Mouse (Mus musculus) Patski (cell line): Measurements from ENCODE around the gene Stambp. TPM values are rescaled to one million over a fixed set of nuclear protein-coding genes. Genes with fewer than 3 reads are reported as not detected.

Experiments used
- ATAC-seq: fragments of 100-300 bp; one replicate; pipeline ENCODE4 v1.8.0; 2021
- CTCF ChIA-PET: fragments of 350-600 bp; sonication (Branson Sonifier 250); formaldehyde crosslinking; loops from one replicate; lab custom pipeline; 2022; ENCODE audit warnings: inconsistent platforms; lab: Charles Lee
- POLR2A ChIA-PET: fragments of 350-600 bp; sonication (Branson Sonifier 250); formaldehyde crosslinking; loops from one replicate; lab custom pipeline; 2022; ENCODE audit warnings: antibody characterized with exemption, inconsistent platforms; lab: Charles Lee
- DNase-seq: peaks from one replicate; pipeline ENCODE4 v3.0.0-alpha.2; 2011; ENCODE audit warnings: low read depth, low spot score
- H3K27me3 ChIP-seq: fragments of 371-371 bp; one replicate; pipeline ENCODE4 v1.5.1; 2021
- CTCF ChIP-seq: fragments of 100-300 bp; IDR thresholded peaks from one replicate; pipeline ENCODE4 v1.5.1; 2021
- in situ Hi-C: fragments of 300-500 bp; cut with MboI; formaldehyde crosslinking; loops from 3 replicates; pipeline ENCODE4 v1.11.1; 2018; ENCODE audit warnings: low pct_unique_long_range_greater_than_20kb, mixed read lengths
- polyA plus RNA-seq: library from polyadenylated mRNA; unstranded; gene quantifications from one replicate; pipeline ENCODE4 v1.2.3, GENCODE M21; 2021

Gene Stambp
- polyA plus RNA-seq, 1 experiment from 2014 or later: 31.1 TPM

DNA sequence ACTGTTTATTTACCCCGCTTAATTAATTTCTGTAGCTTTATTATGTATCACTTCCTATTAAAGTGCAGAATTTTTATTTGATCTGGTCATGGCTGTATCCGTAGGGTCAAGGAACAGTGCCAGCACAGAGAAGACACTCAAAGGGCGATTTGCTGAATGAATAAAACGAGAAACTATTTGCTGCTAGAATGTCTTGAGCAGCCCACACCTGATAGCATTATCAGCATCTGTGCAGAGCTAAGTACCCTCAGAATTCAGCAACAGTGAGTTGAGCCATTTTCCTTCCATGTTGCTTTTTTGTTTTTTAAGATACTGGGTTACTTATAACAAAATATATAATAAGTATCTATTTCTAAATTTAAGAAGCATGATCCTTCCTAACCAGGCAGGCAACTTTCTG is 67.0 kb downstream of the Stambp start:
- POLR2A ChIA-PET: interaction anchor here (0.8 kb wide), 1 partner anchor 8 kb away, joined by 4 read pairs; no protein-coding TSS in a partner anchor

DNA sequence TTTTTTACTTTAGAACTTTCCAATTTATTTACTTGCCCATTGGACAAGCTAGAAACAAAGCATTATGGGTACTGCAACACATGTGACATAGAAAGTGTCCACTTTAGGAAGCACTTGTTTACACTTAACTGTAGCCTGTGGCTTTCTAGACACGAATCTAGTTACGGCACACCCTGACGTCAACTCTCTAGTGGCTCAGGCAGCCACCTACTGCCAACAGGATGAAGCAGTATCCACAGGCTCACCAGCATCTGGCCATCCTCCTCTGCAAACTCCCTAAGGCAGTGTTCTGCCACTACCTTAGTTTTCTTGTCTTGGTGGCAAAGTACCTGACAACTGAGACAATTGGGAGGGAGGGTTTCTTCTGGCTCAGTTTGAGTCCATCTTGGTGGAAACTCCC is 69.2 kb downstream of the Stambp start:
- in situ Hi-C loops: no loop called here
- DNase-seq (no peak), ATAC-seq (no peak)
- no peaks in the 10 kb centered on the region for H3K27me3 ChIP-seq
- no peak for TF ChIP-seq CTCF
- CTCF ChIA-PET: interaction anchor here (1.0 kb wide), 1 partner anchor 93 kb away, joined by 3 read pairs; no protein-coding TSS in a partner anchor
- POLR2A ChIA-PET: interaction anchor here (0.5 kb wide), 1 partner anchor 59 kb away, joined by 3 read pairs; no protein-coding TSS in a partner anchor

More for the DNA sequence above, 67.0 kb downstream of the Stambp start:
- no peak for ATAC-seq
- H3K27me3 ChIP-seq: no peaks in the 10 kb centered on the region
- in situ Hi-C loops: no loop called here
- CTCF ChIA-PET: interaction anchor here (1.3 kb wide), 1 partner anchor 9 kb away, joined by 3 read pairs; no protein-coding TSS in a partner anchor
- TF ChIP-seq CTCF: no peak
- DNase-seq: no peak

DNA sequence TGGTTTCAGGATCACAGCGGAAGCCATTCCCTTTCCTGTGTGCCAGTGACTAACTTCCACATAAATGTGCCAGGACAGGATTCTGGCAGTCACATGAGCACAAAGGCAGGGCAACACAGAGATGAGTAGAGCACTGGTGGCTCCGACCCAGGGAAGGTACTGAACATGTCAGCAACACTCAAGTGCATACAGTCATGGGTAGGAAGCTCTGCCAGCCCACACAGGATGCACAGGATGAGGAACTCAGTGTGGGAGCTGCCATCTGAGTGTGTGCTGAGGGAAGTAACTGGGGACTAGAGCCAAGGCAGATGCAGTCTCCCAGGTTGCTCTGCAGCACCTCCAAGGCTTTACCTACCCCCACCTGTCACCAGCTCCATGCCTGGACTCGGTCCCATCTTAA is 69.9 kb downstream of the Stambp start:
- no peaks in the 10 kb centered on the region for H3K27me3 ChIP-seq
- CTCF ChIA-PET: interaction anchor here (0.6 to 1.0 kb wide), 2 partner anchors 47 to 92 kb away, joined by 3 read pairs; no protein-coding TSS in a partner anchor
- POLR2A ChIA-PET: interaction anchor here (0.5 kb wide), 1 partner anchor 60 kb away, joined by 3 read pairs; no protein-coding TSS in a partner anchor
- DNase-seq: no peak
- no peak for TF ChIP-seq CTCF
- in situ Hi-C loops: no loop called here
- ATAC-seq: no peak

DNA sequence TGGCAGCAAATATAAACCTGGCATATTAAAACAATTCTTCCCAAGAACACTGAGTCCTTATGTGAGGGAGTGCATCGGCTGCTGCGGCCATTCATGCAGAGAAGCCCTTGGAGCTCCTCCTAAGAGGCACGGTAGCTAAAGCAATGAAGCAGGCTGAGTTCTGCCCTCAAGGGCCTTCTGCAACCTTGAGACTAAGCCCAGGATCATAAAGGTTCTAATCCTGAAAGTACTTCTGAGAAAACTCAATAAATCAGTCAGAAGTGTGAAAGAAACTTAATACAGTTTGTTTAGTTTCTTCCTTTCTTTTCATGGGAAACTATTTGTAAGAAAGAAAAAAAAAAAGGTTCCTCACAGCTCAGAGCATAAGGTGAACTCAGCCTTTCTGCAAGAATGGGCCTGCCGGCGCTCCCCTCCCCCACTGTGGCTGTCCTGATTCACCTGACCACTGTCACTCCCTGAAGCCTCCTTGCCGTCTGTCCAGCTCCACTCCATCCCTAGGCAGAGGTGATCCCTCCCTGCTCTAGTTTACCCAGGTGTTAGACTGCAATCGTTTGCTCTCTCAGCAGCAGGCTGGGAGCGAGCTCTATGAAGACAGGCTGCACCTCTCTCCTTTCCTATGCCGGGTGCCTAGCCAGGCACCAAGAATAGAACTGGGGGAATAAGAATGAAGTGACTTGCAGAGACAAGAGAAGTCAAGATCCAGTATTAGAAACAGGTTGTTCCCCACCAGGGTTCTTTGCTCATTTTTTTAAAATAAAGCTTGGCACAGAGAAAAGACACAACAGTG is 70.8 kb downstream of the Stambp start:
- H3K27me3 ChIP-seq: no peaks in the 10 kb centered on the region
- no peak for TF ChIP-seq CTCF
- ATAC-seq (no peak), DNase-seq (no peak)
- ChIA-PET POLR2A (interaction anchor here (0.9 kb wide), 1 partner anchor 34 kb away, joined by 3 read pairs; no protein-coding TSS in a partner anchor), CTCF (interaction anchor here (0.8 to 1.9 kb wide), 3 partner anchors 62 to 142 kb away, joined by 3 to 5 read pairs (median 4); no protein-coding TSS in a partner anchor)
- in situ Hi-C loops: no loop called here

DNA sequence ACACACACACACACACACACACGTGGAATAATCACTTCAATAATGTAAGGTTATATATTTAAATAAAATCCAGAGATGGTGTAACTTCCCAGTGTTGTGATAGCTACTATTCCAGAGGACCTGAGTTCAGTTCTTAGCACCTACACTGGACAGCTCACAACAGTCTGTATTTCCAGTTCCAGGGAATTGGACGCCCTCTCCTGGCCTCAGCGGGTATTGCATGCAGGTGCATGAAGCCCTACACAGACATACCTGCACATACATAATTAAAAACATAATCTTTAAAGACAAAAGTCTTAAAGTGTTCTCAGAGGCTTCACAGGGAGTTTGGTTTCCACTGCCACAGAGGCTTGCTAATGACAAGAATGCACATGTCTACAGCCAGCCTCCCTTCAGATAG is 72.1 kb downstream of the Stambp start:
- in situ Hi-C loops: no loop called here
- DNase-seq (no peak), ATAC-seq (no peak)
- no peaks in the 10 kb centered on the region for H3K27me3 ChIP-seq
- ChIA-PET POLR2A (interaction anchor here (0.7 kb wide), 1 partner anchor 38 kb away, joined by 3 read pairs; no protein-coding TSS in a partner anchor), CTCF (interaction anchor here (1.9 kb wide), 1 partner anchor 65 kb away, joined by 5 read pairs; no protein-coding TSS in a partner anchor)
- peak; percentile 69 for TF ChIP-seq CTCF

DNA sequence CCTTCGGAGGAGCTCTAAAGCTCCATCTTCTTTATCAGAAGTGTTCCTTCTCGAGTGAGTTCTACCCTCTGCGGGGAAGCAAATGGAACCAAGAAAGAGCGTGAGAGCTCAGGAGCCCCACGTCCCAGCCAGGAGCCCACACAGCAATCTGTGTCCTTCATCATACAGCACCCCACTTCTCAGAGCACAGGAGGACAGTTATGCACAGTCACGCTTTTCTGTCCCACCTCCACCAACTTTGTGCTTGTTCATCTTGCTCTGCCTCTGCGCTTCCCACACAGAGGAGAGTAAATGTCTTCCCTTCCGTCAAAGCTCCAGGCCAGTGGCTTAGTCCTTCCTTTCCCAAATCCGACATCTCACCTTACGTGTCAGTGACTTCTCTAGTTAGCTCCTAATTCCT is 73.5 kb downstream of the Stambp start:
- no peaks in the 10 kb centered on the region for H3K27me3 ChIP-seq

DNA sequence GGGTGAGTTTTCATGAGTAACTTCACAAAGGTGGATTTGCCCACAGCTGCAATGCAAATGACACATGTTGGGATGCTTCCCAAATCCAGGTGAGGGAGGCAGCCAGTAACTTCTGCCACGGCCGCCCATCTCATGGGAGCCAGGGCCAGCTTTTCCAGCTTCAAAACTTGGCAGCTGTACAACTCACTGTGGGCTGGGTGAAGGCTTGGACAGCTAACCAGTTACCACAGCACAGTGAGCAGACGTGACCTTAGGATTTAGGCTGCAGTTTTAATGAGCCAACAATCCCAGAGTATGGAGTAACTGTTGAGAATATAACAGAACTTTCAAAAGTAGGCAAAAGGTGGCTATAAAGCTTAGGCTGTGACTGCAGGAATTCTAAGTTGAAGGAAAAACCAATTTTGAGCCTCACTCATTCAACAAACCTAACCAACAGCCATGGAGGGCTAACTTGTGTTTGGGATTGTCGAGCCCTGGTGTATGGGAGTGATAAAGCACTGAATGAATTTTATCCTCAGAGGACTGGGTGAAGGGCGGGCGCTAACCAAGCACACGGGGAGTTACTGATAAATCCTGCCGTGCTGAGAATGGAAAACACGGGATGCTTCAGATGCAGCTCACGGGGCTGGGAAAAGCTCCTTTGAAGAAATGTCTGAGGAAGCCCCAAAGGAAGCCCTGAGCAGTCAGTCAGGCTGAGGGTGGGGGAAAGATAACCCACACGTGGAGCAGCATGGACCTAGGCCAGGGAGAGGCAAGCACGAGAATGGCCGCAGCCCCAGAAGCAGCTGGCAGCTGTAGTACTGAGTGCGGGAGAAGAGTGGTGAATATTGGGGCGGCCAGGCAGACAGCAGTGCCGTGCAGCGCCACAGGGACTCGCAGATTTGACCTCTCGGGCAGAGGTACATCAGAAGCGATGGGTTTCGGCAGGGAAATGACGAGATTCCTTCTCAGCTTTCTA is 75.5 kb downstream of the Stambp start:
- CTCF ChIA-PET: interaction anchor here (0.7 to 2.7 kb wide), 6 partner anchors 8 to 147 kb away, joined by 3 to 11 read pairs (median 3); no protein-coding TSS in a partner anchor
- POLR2A ChIA-PET: interaction anchor here (0.6 to 1.3 kb wide), 5 partner anchors 8 to 105 kb away, joined by 3 to 4 read pairs (median 3); no protein-coding TSS in a partner anchor
- peak; percentile 44 for ATAC-seq
- DNase-seq: peak; percentile 72
- H3K27me3 ChIP-seq: no peaks in the 10 kb centered on the region
- in situ Hi-C loops: no loop called here
- no peak for TF ChIP-seq CTCF

More for the DNA sequence above, 73.5 kb downstream of the Stambp start:
- in situ Hi-C loops: no loop called here
- no peak for DNase-seq
- ATAC-seq: no peak
- ChIA-PET POLR2A (no interaction called here), CTCF (interaction anchor here (0.6 kb wide), 1 partner anchor 143 kb away, joined by 3 read pairs; no protein-coding TSS in a partner anchor)
- TF ChIP-seq CTCF: no peak

DNA sequence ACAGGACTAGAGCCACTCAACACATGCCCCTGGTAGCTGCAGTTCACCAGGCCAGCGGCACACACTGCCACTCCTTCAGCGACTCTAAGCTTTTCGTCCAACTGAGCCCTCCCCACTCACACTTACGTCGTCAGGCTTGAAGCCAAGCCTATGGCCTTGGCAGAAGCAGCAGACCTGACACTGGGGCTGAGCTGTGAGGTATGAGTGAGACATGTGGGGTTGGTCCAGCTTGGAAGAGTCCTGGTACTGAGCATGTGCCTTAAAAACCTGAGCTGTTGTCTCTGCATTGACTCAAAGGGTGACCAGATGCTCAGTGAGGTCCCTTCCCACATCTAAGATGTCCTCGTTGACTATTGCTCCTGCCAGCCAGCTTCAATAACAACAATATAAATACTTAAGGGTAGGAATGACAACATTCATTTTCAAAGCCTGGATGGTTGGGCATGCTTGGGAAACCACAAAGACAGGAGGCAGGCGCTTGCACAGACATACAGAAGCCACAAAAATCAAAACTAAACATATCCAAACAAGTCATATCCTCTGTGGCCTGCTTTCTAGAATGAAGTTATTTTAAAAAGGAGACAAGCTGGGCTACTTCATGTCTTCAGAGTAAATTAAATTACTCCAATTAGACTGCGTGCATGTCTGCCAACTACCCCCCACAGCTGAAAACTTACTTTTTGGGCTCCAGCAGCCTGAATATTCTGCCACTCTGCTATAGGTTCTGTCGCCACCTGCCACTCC is 76.3 kb downstream of the Stambp start:
- H3K27me3 ChIP-seq: no peaks in the 10 kb centered on the region
- ATAC-seq (peak; percentile 69), DNase-seq (peak; percentile 68)
- POLR2A ChIA-PET: interaction anchor here (0.6 to 1.3 kb wide), 3 partner anchors 23 to 102 kb away, joined by 3 read pairs; no protein-coding TSS in a partner anchor
- no peak for TF ChIP-seq CTCF
- in situ Hi-C loops: no loop called here
- CTCF ChIA-PET: interaction anchor here (0.7 to 2.7 kb wide), 6 partner anchors 9 to 38 kb away, joined by 3 to 11 read pairs (median 3); no protein-coding TSS in a partner anchor

Other genes starting within 250 kb of the Stambp start
- gene Mthfd2, start 246.8 kb downstream of the Stambp start, polyA plus RNA-seq: 117 TPM
- 90.6 TPM for gene Mob1a, start 246.7 kb downstream of the Stambp start, polyA plus RNA-seq
- gene Bola3, start 223.6 kb downstream of the Stambp start, polyA plus RNA-seq: 126 TPM
- 10.5 TPM for gene Tet3, start 113.6 kb downstream of the Stambp start, polyA plus RNA-seq
- 42.2 TPM for gene Dguok, start 65.8 kb downstream of the Stambp start, polyA plus RNA-seq
- gene Actg2, start 36.5 kb downstream of the Stambp start, polyA plus RNA-seq: 1.6 TPM
- gene Clec4f, start 83.5 kb upstream of the Stambp start, polyA plus RNA-seq: not detected
- gene Cd207, start 105.1 kb upstream of the Stambp start, polyA plus RNA-seq: not detected
- 0.14 TPM for gene Vax2, start 138.5 kb upstream of the Stambp start, polyA plus RNA-seq
- not detected for gene Atp6v1b1, start 170.3 kb upstream of the Stambp start, polyA plus RNA-seq
- 0.18 TPM for gene Ankrd53, start 189.9 kb upstream of the Stambp start, polyA plus RNA-seq
- gene Tex261, start 203.1 kb upstream of the Stambp start, polyA plus RNA-seq: 92.7 TPM
- 118 TPM for gene Nagk, start 222.3 kb upstream of the Stambp start, polyA plus RNA-seq